Mouse (Mus musculus) urinary bladder, adult 2 months (tissue): ENCODE results near the gene Atn1. TPM values are rescaled to one million over a fixed set of nuclear protein-coding genes. Genes with fewer than 3 reads are reported as not detected.

ENCODE experiments used
- DNase-seq: peaks from one replicate; pipeline ENCODE4 v3.0.0; 2022; ENCODE audit warnings: low spot score
- polyA plus RNA-seq: library from polyadenylated mRNA; depleted of rRNA; stranded (reverse); fragments of >200 nt; gene quantifications from 2 replicates; pipeline ENCODE4 v1.2.3, GENCODE M21; 2012; rRNA removed

Gene Atn1
- polyA plus RNA-seq, 1 experiment = 11.3 TPM

DNA sequence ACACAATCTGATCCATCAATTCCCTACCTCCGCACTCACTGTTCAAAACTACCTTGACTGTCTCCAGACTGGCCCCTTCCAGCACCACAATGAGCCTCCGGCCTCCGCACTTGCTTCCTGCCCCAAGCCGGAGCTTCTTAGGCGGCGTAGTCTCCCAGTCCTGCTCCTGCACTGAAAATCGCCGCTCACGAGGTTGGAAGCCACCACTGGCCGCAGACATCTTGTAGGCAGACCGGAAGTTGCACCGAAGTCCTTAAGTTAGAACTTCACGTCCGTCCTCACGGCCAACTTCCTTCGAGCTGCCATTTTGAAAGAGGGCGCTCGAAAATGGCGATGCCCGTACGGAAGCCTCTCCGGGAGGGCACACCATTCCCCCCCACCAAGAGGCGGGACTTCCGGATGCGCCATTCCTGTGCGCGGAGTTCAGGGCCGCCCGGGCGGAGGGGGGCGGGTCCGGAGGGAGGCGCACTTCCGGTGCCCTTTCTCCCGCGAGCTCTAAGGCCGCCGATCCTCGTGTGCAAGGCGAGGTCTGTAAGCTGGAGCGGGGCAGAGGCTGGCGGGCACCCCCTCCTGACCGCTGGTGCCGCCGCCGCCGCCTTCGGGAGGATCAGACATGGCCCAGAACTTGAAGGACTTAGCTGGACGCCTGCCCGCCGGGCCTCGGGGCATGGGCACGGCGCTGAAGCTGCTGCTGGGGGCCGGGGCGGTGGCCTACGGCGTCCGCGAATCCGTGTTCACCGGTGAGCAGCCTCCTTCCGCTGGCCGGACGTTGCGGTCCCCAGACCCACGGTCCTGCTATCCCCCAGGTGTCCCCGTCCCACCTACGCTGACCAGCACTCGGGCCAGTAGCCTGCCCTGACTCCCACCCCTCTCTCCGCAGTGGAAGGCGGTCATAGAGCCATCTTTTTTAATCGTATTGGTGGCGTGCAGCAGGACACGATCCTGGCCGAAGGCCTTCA is 44.2 kb downstream of the Atn1 start, which contains the start of the genes Emg1 and Phb2:
Gene Emg1 (minus strand): TSS at position 355 of the 959 bp plus-strand sequence.
Gene Phb2 (plus strand): TSS at position 513 of the 959 bp plus-strand sequence.
- DNase-seq = peak; percentile 93

- DNase-seq = no peak
Measured at GRCm38 (mm10) chr6:124708289-124708889, 47.9 kb downstream of the Atn1 start.

DNA sequence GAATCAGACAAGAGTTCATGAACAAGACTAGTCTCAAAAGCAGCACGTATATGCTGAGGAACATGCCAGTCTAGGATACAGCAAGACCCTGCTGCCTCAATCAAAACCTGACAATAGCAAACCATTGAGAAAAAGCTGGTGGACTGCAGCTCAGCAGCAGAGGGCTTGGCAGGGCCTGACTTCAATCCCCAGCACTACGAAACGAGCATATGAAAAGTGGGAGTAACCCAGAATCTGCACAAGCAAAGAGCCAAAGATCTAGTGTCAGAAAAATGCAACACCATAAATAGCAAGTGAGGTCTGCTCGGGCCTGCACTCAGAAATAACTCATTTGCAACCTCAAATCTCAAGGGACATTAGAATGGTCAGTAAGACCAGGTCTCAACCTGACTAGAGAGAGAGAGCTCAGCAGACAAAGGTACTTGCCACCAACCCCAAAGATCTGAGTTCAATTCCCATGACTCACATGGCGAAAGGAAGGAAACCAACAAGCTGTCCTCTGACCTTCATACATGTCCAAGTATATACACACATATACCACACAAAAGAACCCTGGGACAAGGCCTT is 50.2 kb downstream of the Atn1 start:
- no peak for DNase-seq

DNA sequence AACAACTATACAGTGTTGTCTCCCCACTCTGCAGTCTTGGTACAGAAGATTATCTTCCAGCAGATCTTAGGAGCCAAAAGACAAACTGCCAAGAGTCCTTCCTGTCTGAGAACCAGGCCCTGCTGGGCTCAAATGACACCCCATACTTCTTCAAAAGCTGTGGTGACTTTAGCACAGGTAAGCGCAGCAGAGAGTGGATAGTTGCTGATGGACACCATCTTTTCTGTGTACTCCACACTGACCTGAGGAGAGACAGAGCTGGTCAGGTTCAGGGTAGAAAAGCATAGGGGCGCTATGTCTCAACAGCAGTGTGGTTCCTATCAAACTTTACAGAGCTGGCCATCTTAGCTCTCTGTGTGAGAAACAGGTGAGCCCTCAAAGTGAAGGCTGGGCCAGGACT is 51.9 kb downstream of the Atn1 start:
- DNase-seq = no peak

- DNase-seq = no peak
Measured at GRCm38 (mm10) chr6:124703789-124704188, 52.5 kb downstream of the Atn1 start.

DNA sequence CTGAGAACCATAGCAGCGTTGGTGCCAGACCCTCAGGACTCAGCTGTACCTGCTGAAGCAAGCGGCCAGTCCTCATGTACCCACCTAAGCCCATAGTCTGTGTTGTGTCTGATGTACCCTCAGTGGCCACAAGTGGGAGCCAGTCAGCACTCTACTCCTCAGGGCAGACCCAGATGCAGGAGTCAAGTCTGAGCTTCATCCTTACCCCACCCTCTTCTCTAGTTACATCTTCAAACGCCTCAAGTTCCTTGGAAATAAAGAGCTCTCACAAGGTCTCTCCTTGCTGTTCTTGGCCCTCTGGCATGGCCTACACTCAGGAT is 53.6 kb downstream of the Atn1 start:
- no peak for DNase-seq

DNA sequence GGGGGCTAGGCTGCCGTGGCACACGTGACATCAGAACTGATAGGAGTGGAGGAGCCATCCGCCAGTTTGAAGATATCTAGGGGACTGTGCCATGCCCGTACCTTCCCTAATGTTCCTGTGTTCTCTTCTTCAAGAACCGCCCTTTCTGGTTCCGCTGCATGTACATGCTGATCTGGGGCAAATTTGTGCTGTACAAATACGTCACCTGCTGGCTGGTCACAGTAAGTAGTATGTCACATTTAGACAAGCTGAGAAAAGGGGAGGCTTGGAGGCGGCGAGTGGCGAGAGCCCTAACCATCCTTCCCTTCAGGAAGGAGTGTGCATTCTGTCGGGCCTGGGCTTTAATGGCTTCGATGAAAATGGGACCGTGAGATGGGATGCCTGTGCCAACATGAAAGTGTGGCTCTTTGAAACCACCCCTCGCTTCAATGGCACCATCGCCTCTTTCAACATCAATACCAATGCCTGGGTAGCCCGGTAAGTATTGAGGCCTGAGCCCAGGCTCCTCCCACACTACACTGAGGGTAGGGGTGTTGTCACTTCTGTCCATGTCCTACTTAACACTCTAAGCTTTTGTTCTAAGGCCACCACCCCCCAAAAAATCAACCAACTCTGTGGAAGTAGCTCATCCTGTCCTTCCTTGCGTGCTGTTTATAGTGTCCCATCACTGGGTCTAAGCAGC is 54.1 kb downstream of the Atn1 start:
- no peak for DNase-seq

DNA sequence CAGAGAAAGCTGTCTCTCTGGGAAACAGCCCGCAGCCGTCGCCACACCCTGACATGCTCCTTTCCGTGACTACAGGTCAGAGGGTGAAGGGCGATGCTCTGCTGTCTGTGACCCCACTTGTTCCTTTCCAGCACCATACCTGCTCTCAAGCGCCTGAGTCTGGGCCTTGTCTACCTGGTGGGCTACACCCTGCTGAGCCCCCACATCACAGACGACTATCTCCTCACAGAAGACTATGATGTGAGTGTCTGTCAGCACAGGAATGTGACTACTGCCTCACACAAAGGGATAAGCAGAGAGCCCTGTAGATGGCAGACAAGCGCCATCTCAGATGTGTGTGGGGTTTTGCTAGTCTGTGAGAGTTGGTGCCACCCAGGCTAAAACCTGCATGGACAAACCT is 55.0 kb downstream of the Atn1 start:
- DNase-seq = no peak

GRCm38 (mm10) chr6:124699962-124700610 is 56.2 kb downstream of the Atn1 start:
- DNase-seq = no peak

GRCm38 (mm10) chr6:124699366-124699765 is 57.0 kb downstream of the Atn1 start:
- DNase-seq = no peak

DNA sequence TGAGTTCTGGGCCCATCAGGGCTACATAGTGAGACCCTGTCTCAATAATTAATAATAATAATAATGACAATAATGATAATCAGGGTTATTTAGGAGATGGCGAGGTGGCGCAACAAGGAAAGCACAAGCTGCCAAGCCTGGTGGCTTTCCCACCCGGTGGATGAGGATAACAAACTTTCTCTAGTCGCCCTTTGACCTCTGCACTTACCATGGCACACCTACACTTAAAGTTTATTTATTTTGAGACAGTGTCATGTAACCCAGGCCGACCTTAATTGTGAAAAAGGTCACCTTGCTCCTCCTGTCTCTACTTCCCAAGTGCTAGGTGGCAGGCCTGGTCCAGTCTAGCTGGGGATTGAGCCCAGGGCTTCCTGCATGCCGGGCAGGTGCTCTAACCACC is 57.6 kb downstream of the Atn1 start:
- DNase-seq = no peak

DNA sequence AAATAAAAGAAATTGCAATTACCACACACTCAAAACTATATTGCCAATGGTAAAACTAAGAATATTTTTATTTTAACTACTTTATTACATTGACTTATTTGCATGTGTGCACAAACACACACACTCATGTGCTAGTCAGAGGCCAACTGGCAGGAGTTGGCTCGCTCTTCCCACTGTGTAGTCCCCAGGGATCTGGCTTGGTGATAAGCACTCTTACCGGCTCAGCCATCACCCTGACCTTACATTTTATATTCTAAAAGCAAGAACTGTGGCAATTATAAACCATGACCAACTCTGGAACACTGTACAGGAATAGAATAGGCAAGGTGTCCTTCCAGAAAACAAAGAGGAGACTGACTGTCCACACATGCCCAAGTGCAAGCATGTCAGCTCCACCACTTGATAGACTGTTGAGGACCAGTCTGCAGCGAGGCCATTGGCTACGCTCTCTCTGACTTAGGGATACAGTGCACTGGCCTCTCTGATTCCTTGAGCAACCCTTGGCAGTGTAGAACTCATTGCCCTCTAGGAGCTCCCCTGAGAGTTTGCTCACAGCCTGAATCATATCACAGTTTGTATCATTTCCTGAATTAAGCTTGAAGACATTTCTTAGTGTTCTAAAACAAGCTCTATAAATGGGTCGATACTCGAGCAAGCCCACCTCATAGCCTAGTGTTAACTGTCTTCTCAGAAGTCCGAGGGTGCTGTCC is 59.7 kb downstream of the Atn1 start:
- no peak for DNase-seq

- no peak for DNase-seq
Measured at GRCm38 (mm10) chr6:124694166-124694955, 62.0 kb downstream of the Atn1 start.

- DNase-seq = no peak
Measured at GRCm38 (mm10) chr6:124693243-124693981, 62.9 kb downstream of the Atn1 start.

Other genes with a start within 250 kb of the Atn1 start
- gene C1ra, start 244.1 kb downstream of the Atn1 start, polyA plus RNA-seq = 74.5 and 121 TPM in 2 replicates
- 327 and 369 TPM in 2 replicates for gene C1s1, start 214.2 kb downstream of the Atn1 start, polyA plus RNA-seq
- 0.08 and 0.09 TPM in 2 replicates for gene C1rb, start 186.2 kb downstream of the Atn1 start, polyA plus RNA-seq
- 0.52 and 0.57 TPM in 2 replicates for gene C1s2, start 120.4 kb downstream of the Atn1 start, polyA plus RNA-seq
- gene Lpcat3, start 93.5 kb downstream of the Atn1 start, polyA plus RNA-seq = 84.5 and 91.6 TPM in 2 replicates
- 73.3 and 84.5 TPM in 2 replicates for gene Emg1, start 44.3 kb downstream of the Atn1 start, polyA plus RNA-seq
- gene Phb2, start 44.2 kb downstream of the Atn1 start, polyA plus RNA-seq = 111 and 120 TPM in 2 replicates
- 17.0 and 18.2 TPM in 2 replicates for gene Ptpn6, start 17.8 kb downstream of the Atn1 start, polyA plus RNA-seq
- gene Grcc10, start 15.2 kb downstream of the Atn1 start, polyA plus RNA-seq = 214 and 229 TPM in 2 replicates
- gene Gm45234, start 503 bp downstream of the Atn1 start, polyA plus RNA-seq = not detected in 2 replicates
- gene Eno2, start 13.1 kb upstream of the Atn1 start, polyA plus RNA-seq = 20.8 and 23.4 TPM in 2 replicates
- gene Lrrc23, start 23.2 kb upstream of the Atn1 start, polyA plus RNA-seq = 1.2 and 1.4 TPM in 2 replicates
- 22.3 and 24.4 TPM in 2 replicates for gene Spsb2, start 52.1 kb upstream of the Atn1 start, polyA plus RNA-seq
- gene Tpi1, start 57.8 kb upstream of the Atn1 start, polyA plus RNA-seq = 322 and 324 TPM in 2 replicates
- 68.8 and 73.6 TPM in 2 replicates for gene Usp5, start 73.0 kb upstream of the Atn1 start, polyA plus RNA-seq
- gene Cdca3, start 73.0 kb upstream of the Atn1 start, polyA plus RNA-seq = 5.0 and 5.5 TPM in 2 replicates
- 0.21 and 0.32 TPM in 2 replicates for gene Gnb3, start 83.8 kb upstream of the Atn1 start, polyA plus RNA-seq
- gene P3h3, start 101.2 kb upstream of the Atn1 start, polyA plus RNA-seq = 74.5 and 82.9 TPM in 2 replicates
- 0.94 and 0.99 TPM in 2 replicates for gene Gpr162, start 107.5 kb upstream of the Atn1 start, polyA plus RNA-seq
- 1.3 and 2.1 TPM in 2 replicates for gene Cd4, start 131.7 kb upstream of the Atn1 start, polyA plus RNA-seq
- 1.3 and 1.9 TPM in 2 replicates for gene Lag3, start 155.2 kb upstream of the Atn1 start, polyA plus RNA-seq
- gene Ptms, start 163.6 kb upstream of the Atn1 start, polyA plus RNA-seq = 807 and 1,011 TPM in 2 replicates
- 273 and 291 TPM in 2 replicates for gene Mlf2, start 174.9 kb upstream of the Atn1 start, polyA plus RNA-seq
- gene Cops7a, start 209.0 kb upstream of the Atn1 start, polyA plus RNA-seq = 162 and 183 TPM in 2 replicates
- gene Pianp, start 240.2 kb upstream of the Atn1 start, polyA plus RNA-seq = 19.3 and 24.4 TPM in 2 replicates